Mouse (Mus musculus) cerebellum, adult 2 months (tissue): ENCODE measurements around the gene Btbd16. TPM values are rescaled to one million over a fixed set of nuclear protein-coding genes. Genes with fewer than 3 reads are reported as not detected.

ENCODE experiments used
- DNase-seq, 2 experiments: peaks; one replicate each; pipeline ENCODE4 v3.0.0; 2021
- H3K27ac ChIP-seq: fragments of 200-500 bp; 2 replicates; pipeline ENCODE4 v1.5.1; 2012; ENCODE audit warnings: low read length, control low read depth, inconsistent platforms; ENCODE audit not compliant: insufficient read depth
- H3K27me3 ChIP-seq: fragments of 200-500 bp; 2 replicates; pipeline ENCODE4 v1.6.1; 2012; ENCODE audit warnings: inconsistent platforms, mild to moderate bottlenecking, low read length, moderate library complexity; ENCODE audit not compliant: control insufficient read depth, insufficient read depth
- H3K4me1 ChIP-seq: fragments of 200-500 bp; 2 replicates; pipeline ENCODE4 v1.6.1; 2011; ENCODE audit warnings: low read length; ENCODE audit not compliant: control insufficient read depth, insufficient read depth
- H3K4me3 ChIP-seq: fragments of 200-500 bp; replicated peaks from 2 replicates; pipeline ENCODE3; 2011; ENCODE audit warnings: mild to moderate bottlenecking, low read depth, low read length, control low read depth; ENCODE audit not compliant: insufficient read depth
- CTCF ChIP-seq: fragments of 200-500 bp; IDR thresholded peaks from 2 replicates; pipeline ENCODE4 v1.5.1; 2011; ENCODE audit warnings: low read depth, mild to moderate bottlenecking, control low read depth, low read length, moderate library complexity, borderline replicate concordance; ENCODE audit not compliant: insufficient read depth
- POLR2A ChIP-seq: fragments of 200-500 bp; IDR thresholded peaks from 2 replicates; pipeline ENCODE4 v1.6.1; 2011; ENCODE audit warnings: low read length, control low read depth, borderline replicate concordance; ENCODE audit not compliant: insufficient read depth
- WGBS: fragments of 180-500 bp; shearing (Covaris S2); methylation state at CpG from one replicate; pipeline ENCODE4 v1.1.7; 2018; 5-methylcytosine and 5-hydroxymethylcytosine counted together
- polyA plus RNA-seq: library from polyadenylated mRNA; depleted of rRNA; stranded (reverse); fragments of >200 nt; gene quantifications from 2 replicates; pipeline ENCODE4 v1.2.3, GENCODE M21; 2012

Btbd16 gene
- polyA plus RNA-seq, 1 experiment: 0.47 TPM

DNA sequence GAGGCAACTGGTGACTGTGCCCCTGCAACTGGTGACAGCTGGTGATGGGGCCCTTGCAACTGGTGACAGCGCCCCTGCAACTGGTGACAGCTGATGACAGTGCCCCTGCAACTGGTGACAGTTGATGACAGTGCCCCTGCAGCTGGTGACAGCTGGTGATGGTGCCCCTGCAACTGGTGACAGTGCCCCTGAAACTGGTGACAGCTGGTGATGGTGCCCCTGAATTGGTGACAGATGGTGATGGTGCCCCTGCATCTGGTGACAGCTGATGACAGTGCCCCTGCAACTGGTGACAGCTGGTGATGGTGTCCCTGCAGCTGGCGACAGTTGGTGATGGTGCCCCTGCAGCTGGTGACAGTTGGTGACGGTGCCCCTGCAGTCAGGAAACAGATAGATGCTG is 52.5 kb downstream of the Btbd16 start:
- H3K27ac ChIP-seq: no peak overlapping the region
- DNase-seq: no peak
- H3K4me1 ChIP-seq: no peaks in the 10 kb centered on the region
- TF ChIP-seq CTCF (no peak), POLR2A (no peak)
- 76% methylated on average over 3 of the region's 3 CpGs for WGBS
- H3K4me3 ChIP-seq: no peak overlapping the region
- H3K27me3 ChIP-seq: no peaks in the 10 kb centered on the region

DNA sequence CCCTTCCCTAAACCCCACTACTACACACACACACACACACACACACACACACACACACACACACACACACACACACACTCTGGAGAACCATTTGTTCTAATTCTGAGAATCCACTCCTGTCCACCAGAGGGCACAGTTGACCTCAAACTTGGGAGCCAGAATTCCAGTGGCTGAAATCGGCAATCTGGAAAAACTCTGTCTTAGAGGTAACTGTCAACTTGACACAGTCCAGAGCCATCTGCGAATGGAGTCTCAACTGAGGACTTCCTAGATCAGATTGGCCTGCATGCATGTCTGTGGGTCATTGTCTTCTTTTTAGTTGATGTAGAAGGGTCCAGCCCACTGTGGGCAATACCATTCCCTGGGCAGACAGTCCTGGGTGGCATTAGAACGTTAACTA is 53.6 kb downstream of the Btbd16 start:
- TF ChIP-seq POLR2A (no peak), CTCF (peak; percentile 76)
- Histone ChIP-seq H3K4me3 (no peak overlapping the region), H3K27me3 (no peaks in the 10 kb centered on the region), H3K4me1 (no peaks in the 10 kb centered on the region), H3K27ac (no peak overlapping the region)
- 37% methylated on average over 3 of the region's 3 CpGs for WGBS
- peak; percentile 58 to 60 for DNase-seq

- 91% methylated on average over 9 of the region's 9 CpGs for WGBS
- no peaks in the 10 kb centered on the region for H3K27me3 ChIP-seq
- no peaks in the 10 kb centered on the region for H3K4me1 ChIP-seq
- no peak for DNase-seq
- TF ChIP-seq CTCF: no peak
- H3K4me3 ChIP-seq: no peak overlapping the region
- H3K27ac ChIP-seq: no peak overlapping the region
Observed at GRCm38 (mm10) chr7:130827844-130828403, 54.1 kb downstream of the Btbd16 start.

DNA sequence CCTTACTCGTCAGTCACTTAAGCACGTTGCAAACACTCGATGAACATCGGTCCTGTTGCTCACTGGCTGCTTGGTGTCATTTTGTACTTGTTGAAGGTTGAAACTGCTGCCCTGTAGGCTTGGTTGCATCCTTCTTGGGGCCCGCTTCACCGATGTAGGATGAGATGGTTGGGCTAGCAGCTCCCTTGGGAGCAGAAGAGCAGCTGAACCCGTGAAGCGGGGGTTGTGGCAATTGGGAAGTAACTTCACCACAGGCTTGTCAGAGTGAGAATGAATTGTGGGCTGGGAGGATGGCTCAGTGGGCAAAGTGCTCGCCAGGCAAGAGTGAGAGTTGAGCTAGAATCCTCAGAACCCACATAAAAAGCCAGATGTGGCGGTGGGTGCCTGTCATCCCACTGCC is 54.6 kb downstream of the Btbd16 start:
- Histone ChIP-seq H3K4me3 (no peak overlapping the region), H3K27ac (no peak overlapping the region), H3K4me1 (no peaks in the 10 kb centered on the region), H3K27me3 (no peaks in the 10 kb centered on the region)
- no peak for DNase-seq
- TF ChIP-seq CTCF: no peak
- TF ChIP-seq POLR2A: no peak
- 93% methylated on average over 10 of the region's 10 CpGs for WGBS

- TF ChIP-seq POLR2A (no peak), CTCF (no peak)
- H3K4me3 ChIP-seq: no peak overlapping the region
- H3K4me1 ChIP-seq: peaks cover 11% of the 10 kb centered on the region
- no peaks in the 10 kb centered on the region for H3K27me3 ChIP-seq
- no peak for DNase-seq
- WGBS: 95% methylated on average over 5 of the region's 5 CpGs
- H3K27ac ChIP-seq: no peak overlapping the region
Observed at GRCm38 (mm10) chr7:130831586-130831985, 57.7 kb downstream of the Btbd16 start.

- WGBS: 26% methylated on average over 21 of the region's 21 CpGs
- Histone ChIP-seq H3K27ac (no peak overlapping the region), H3K4me3 (no peak overlapping the region), H3K27me3 (no peaks in the 10 kb centered on the region), H3K4me1 (peaks cover 29% of the 10 kb centered on the region)
- peak in 1 of 2 experiments; percentile 54 for DNase-seq
- TF ChIP-seq CTCF: no peak
- no peak for TF ChIP-seq POLR2A
Observed at GRCm38 (mm10) chr7:130834299-130834698, 60.4 kb downstream of the Btbd16 start.

DNA sequence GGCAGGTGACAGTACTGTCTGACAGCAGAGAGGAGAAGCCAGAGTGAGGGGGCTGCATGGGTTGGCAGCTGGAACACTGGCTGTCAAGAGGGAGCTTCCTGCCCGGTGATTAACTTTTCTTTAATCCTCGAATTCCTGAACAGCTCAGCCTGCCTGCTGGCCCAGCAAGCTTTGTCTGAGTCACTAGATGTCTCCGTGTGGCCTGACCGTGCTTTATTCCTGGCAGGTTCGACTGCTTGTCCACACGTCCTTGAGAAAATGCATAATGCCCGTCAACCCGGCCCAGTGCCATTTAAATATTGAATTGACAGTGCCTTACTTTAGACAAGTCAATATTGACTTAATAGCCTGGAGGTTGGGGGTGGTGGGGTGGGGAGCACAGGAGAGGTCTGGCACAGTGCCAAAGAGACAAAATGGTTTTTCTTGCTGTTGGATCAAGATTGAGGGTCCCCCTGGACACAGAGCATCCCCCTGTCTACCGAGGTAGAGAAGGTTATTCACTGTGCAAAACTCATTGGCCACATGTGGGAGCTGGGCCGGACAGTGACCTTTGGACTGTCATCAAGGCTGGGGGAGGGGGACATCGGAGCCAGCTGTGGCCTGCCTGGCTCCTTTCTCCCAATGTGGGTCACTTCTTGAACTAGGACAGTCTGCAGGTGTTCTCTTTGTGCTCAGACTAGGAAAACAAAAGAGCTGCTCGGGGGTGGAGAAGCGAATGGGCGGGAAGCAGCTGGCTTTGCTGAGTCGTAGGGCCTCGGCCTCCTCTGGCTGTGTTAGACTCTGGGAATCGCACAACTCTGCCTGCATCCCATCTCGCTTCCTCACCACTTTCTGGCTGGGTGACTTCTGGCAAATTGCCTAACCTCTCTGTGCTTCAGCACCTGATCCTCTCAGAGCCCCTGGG is 61.3 kb downstream of the Btbd16 start:
- Histone ChIP-seq H3K4me1 (peaks cover 29% of the 10 kb centered on the region), H3K27ac (no peak overlapping the region), H3K4me3 (no peak overlapping the region), H3K27me3 (no peaks in the 10 kb centered on the region)
- 32% methylated on average over 18 of the region's 18 CpGs for WGBS
- peak; percentile 53 to 69 for DNase-seq
- TF ChIP-seq POLR2A (no peak), CTCF (no peak)

DNA sequence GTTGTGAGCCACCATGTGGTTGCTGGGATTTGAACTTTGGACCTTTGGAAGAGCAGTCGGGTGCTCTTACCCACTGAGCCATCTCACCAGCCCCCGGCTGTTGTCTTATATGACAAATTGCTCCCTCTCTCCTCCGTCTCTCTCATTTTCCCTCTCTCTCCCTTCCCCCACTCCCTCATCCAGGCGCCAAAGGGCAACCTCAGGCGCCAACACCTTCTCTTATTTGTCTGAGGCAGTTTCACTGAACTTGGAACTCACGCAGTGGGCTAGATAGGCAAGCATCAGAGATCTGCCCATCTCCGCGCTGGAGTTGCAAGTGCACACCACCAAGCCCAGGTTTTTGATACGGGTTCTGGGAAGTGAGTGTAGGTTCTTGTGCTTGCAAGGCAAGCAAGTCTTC is 62.2 kb downstream of the Btbd16 start:
- DNase-seq: no peak
- no peak for TF ChIP-seq CTCF
- no peak for TF ChIP-seq POLR2A
- H3K27ac ChIP-seq: no peak overlapping the region
- no peaks in the 10 kb centered on the region for H3K27me3 ChIP-seq
- no peak overlapping the region for H3K4me3 ChIP-seq
- WGBS: 95% methylated on average over 9 of the region's 9 CpGs
- H3K4me1 ChIP-seq: peaks cover 29% of the 10 kb centered on the region
